Mouse (Mus musculus) kidney, postnatal 0 days (tissue): ENCODE results near the gene Selenoi. TPM values are rescaled to one million over a fixed set of nuclear protein-coding genes. Genes with fewer than 3 reads are reported as not detected.

ENCODE experiments used
- ATAC-seq: fragments of 200-750 bp; cut with Nextera tagmentation; replicated peaks from 2 replicates; pipeline ENCODE4 v1.8.0; 2017; ENCODE audit warnings: low read depth, moderate number of reproducible peaks, moderate TSS enrichment, moderate library complexity; ENCODE audit not compliant: low FRiP score
- DNase-seq: peaks from one replicate; pipeline ENCODE4 v3.0.0-alpha.2; 2016; ENCODE audit warnings: low spot score
- H3K27ac ChIP-seq: fragments of 300-500 bp; sonication (generic); 2 replicates; pipeline ENCODE4 v1.5.1; 2014; ENCODE audit warnings: mild to moderate bottlenecking
- H3K27me3 ChIP-seq: fragments of 300-500 bp; sonication (generic); 2 replicates; pipeline ENCODE4 v1.6.1; 2014; ENCODE audit warnings: low read length, mixed read lengths; ENCODE audit not compliant: insufficient read depth
- H3K36me3 ChIP-seq: fragments of 300-500 bp; sonication (generic); 2 replicates; pipeline ENCODE4 v1.6.1; 2014; ENCODE audit warnings: low read length, mixed read lengths; ENCODE audit not compliant: insufficient read depth
- H3K4me1 ChIP-seq: fragments of 300-500 bp; sonication (generic); replicated peaks from 2 replicates; pipeline ENCODE4 v1.6.1; 2014; ENCODE audit warnings: antibody characterized with exemption, low read length, mixed read lengths; ENCODE audit not compliant: insufficient read depth
- H3K4me2 ChIP-seq: fragments of 300-500 bp; sonication (generic); 2 replicates; pipeline ENCODE4 v1.6.1; 2014; ENCODE audit warnings: mild to moderate bottlenecking, low read length, moderate library complexity, mixed read lengths
- H3K4me3 ChIP-seq: fragments of 300-500 bp; sonication (generic); replicated peaks from 2 replicates; pipeline ENCODE4 v1.5.1; 2014; ENCODE audit warnings: low read depth, low read length
- H3K9ac ChIP-seq: fragments of 300-500 bp; sonication (generic); 2 replicates; pipeline ENCODE4 v1.6.1; 2014; ENCODE audit warnings: low read depth, low read length
- H3K9me3 ChIP-seq: fragments of 300-500 bp; sonication (generic); replicated peaks from 2 replicates; pipeline ENCODE4 v1.6.1; 2016; ENCODE audit warnings: low read length, inconsistent platforms, mixed read lengths
- CTCF ChIP-seq: IDR thresholded peaks from 2 replicates; pipeline ENCODE4 v1.5.1; 2016; ENCODE audit warnings: antibody characterized with exemption, low read depth, mild to moderate bottlenecking, moderate library complexity
- WGBS: fragments of 180-500 bp; shearing (Covaris S2); extraction: QIAGEN DNeasy Blood & Tissue Kit; methylation state at CpG from one replicate; pipeline ENCODE4 v1.1.7; 2014; 5-methylcytosine and 5-hydroxymethylcytosine counted together
- polyA plus RNA-seq: library from polyadenylated mRNA; unstranded; fragments of >200 nt; fragmentation: Nextera tagmentation; extraction: Ambion mirVana; gene quantifications from 2 replicates; pipeline ENCODE4 v1.2.1, GENCODE M21; 2015

Selenoi gene
- polyA plus RNA-seq, 1 experiment from 2014 or later: 9.7 TPM

DNA sequence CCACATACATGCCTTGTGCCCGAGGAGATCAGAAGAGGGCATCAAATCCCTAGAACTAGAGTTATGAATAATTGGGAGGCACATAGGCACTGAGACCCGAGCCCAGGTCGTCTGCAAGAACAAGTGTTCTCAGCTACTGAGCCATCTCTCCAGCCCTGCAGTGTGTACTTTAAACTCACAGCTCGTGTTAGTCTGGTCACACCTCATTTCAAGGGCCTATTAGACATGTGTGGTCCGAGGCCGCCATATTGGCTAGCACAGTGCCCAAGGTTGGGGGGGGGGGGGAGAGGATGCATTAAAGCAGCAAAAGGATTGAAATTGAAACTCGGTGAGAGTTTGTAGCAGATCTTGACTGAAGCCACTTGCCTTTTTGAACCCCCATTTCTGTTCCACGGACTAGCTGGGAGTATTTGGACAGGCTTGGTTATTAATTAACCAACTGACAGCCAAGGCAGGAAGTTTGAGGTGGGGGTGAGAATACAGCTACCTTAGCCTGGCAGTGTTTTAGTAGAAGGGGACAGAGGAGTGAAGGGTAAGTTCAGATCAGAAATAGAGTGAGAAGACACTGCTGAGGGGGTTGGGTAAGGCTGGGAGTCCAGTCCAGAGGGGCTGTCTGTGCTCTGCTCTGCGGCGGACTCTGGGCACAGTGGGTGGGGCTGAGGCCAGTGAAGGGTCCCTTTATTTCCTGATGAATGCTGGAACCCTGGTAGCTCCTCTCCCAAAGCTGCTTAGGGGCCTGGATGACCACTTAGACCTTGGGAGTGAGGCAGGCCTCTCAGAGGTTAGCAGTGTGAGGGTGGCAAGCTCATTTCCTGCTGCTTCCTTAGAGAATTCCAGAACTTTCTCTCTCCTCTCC is 53.8 kb downstream of the Selenoi start:
- 57% methylated on average over 10 of the region's 10 CpGs for WGBS
- Histone ChIP-seq H3K9me3 (no peaks in the 10 kb centered on the region), H3K9ac (no peak overlapping the region), H3K4me1 (0 out of 2 replicates have a peak, but pooled peaks cover 3% of the 10 kb centered on the region), H3K36me3 (no peaks in the 10 kb centered on the region), H3K4me3 (no peak overlapping the region), H3K4me2 (no peak overlapping the region), H3K27me3 (no peaks in the 10 kb centered on the region), H3K27ac (no peak overlapping the region)
- ATAC-seq (no peak), DNase-seq (no peak)
- TF ChIP-seq CTCF: no peak

DNA sequence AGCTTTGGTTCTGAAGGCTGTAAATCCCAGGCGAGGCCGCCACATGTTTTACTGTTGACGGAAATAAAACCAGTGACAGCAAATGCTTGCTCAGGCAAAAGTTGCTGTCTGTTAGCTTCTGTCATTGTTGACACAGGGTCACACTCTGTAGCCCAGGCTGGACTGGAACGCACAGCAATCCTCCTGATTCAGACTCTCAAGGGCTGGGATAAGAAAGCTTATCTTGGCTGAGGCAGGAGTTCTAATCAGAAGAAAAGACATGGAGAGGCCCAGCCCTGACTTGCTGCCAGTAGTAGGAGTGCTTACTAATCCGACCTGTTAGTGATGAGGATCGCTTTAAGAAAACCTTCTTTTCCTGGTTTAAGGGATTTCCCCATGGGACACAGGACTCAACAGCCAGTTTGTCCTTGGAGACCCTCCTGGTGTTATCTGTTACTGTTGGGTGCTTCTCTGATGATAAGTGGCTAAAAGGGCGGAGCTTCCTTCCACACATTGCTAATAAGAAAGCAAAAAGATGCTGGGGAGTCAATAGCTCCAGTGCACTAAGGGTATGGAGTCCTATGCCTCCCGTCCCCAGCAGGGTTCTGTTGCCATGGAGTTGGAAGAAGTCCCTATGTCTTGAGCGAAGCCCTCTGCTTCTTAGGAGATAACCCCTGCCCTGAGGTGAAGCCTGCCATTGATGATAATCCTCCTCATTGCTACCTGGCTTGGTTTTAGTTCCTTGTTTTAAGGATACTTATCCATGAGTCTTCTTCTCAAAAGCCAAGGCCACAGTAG is 54.9 kb downstream of the Selenoi start:
- no peaks in the 10 kb centered on the region for H3K36me3 ChIP-seq
- H3K27ac ChIP-seq: no peak overlapping the region
- no peak overlapping the region for H3K9ac ChIP-seq
- H3K4me1 ChIP-seq: no peaks in the 10 kb centered on the region
- WGBS: 76% methylated on average over 9 of the region's 9 CpGs
- ATAC-seq: no peak
- no peak overlapping the region for H3K4me3 ChIP-seq
- no peak for TF ChIP-seq CTCF
- no peak for DNase-seq
- H3K27me3 ChIP-seq: no peaks in the 10 kb centered on the region
- H3K4me2 ChIP-seq: no peak overlapping the region
- no peaks in the 10 kb centered on the region for H3K9me3 ChIP-seq

Other genes with a start within 250 kb of the Selenoi start
- gene Il6, start 219.5 kb upstream of the Selenoi start, polyA plus RNA-seq: 0.24 TPM in 1 of 2 replicates, not detected in the other
- gene Tyms, start 159.0 kb upstream of the Selenoi start, polyA plus RNA-seq: 137 and 160 TPM in 2 replicates
- 0.33 and 0.36 TPM in 2 replicates for gene Garem2, start 127.4 kb upstream of the Selenoi start, polyA plus RNA-seq
- gene 3110082J24Rik, start 126.5 kb upstream of the Selenoi start, polyA plus RNA-seq: not detected in 2 replicates
- gene Hadha, start 77.4 kb upstream of the Selenoi start, polyA plus RNA-seq: 171 and 193 TPM in 2 replicates
- gene Hadhb, start 77.3 kb upstream of the Selenoi start, polyA plus RNA-seq: 215 and 229 TPM in 2 replicates
- gene Adgrf3, start 26.9 kb upstream of the Selenoi start, polyA plus RNA-seq: 0.04 and 0.14 TPM in 2 replicates
- 0.29 and 0.33 TPM in 2 replicates for gene Drc1, start 48.8 kb downstream of the Selenoi start, polyA plus RNA-seq
- 0.04 and 0.09 TPM in 2 replicates for gene Otof, start 229.4 kb downstream of the Selenoi start, polyA plus RNA-seq
- gene 1700001C02Rik, start 233.5 kb downstream of the Selenoi start, polyA plus RNA-seq: not detected in 2 replicates